Mouse (Mus musculus): ENCODE measurements around the gene Slc39a8.

Gene Slc39a8

GRCm38 (mm10) chr3:135851607-135852006 lies 26.5 kb downstream of the Slc39a8 start:
- DNase-seq (ENCODE audit: low spot score), result no peak

- DNase-seq (ENCODE audit: low spot score), result no peak
These were observed 28.7 kb downstream of the Slc39a8 start for GRCm38 (mm10) chr3:135853604-135854297.

- no peak for DNase-seq (ENCODE audit: low spot score)
These were observed 29.4 kb downstream of the Slc39a8 start for GRCm38 (mm10) chr3:135854298-135854984.

GRCm38 (mm10) chr3:135854985-135855340 lies 29.9 kb downstream of the Slc39a8 start:
- DNase-seq (ENCODE audit: low spot score), result no peak

GRCm38 (mm10) chr3:135856303-135856702 lies 31.2 kb downstream of the Slc39a8 start:
- no peak for DNase-seq (ENCODE audit: low spot score)

GRCm38 (mm10) chr3:135857134-135857533 lies 32.1 kb downstream of the Slc39a8 start:
- no peak for DNase-seq (ENCODE audit: low spot score)

GRCm38 (mm10) chr3:135859431-135859830 lies 34.4 kb downstream of the Slc39a8 start:
- DNase-seq (ENCODE audit: low spot score), result no peak

- DNase-seq (ENCODE audit: low spot score), result peak; percentile 66
These were observed 37.7 kb downstream of the Slc39a8 start for GRCm38 (mm10) chr3:135862804-135863203.

- DNase-seq (ENCODE audit: low spot score), result no peak
These were observed 44.0 kb downstream of the Slc39a8 start for GRCm38 (mm10) chr3:135869041-135869440.

GRCm38 (mm10) chr3:135872325-135872724 lies 47.2 kb downstream of the Slc39a8 start:
- DNase-seq (ENCODE audit: low spot score), result no peak

GRCm38 (mm10) chr3:135873596-135873995 lies 48.5 kb downstream of the Slc39a8 start:
- DNase-seq (ENCODE audit: low spot score), result peak; percentile 58

- DNase-seq (ENCODE audit: low spot score), result peak; percentile 54
These were observed 53.0 kb downstream of the Slc39a8 start for GRCm38 (mm10) chr3:135878048-135878447.

- DNase-seq (ENCODE audit: low spot score), result no peak
These were observed 61.0 kb downstream of the Slc39a8 start for GRCm38 (mm10) chr3:135885927-135886658.

- peak; percentile 87 for DNase-seq (ENCODE audit: low spot score)
These were observed 61.6 kb downstream of the Slc39a8 start for GRCm38 (mm10) chr3:135886659-135887027.

GRCm38 (mm10) chr3:135887033-135887855 lies 62.2 kb downstream of the Slc39a8 start:
- no peak for DNase-seq (ENCODE audit: low spot score)

- DNase-seq (ENCODE audit: low spot score), result no peak
These were observed 62.7 kb downstream of the Slc39a8 start for GRCm38 (mm10) chr3:135887856-135888155.

GRCm38 (mm10) chr3:135889401-135889800 lies 64.3 kb downstream of the Slc39a8 start:
- no peak for DNase-seq (ENCODE audit: low spot score)

GRCm38 (mm10) chr3:135903366-135903765 lies 78.3 kb downstream of the Slc39a8 start:
- no peak for DNase-seq (ENCODE audit: low spot score)

GRCm38 (mm10) chr3:135904881-135905280 lies 79.8 kb downstream of the Slc39a8 start:
- no peak for DNase-seq (ENCODE audit: low spot score)

GRCm38 (mm10) chr3:135905729-135906128 lies 80.7 kb downstream of the Slc39a8 start:
- no peak for DNase-seq (ENCODE audit: low spot score)

GRCm38 (mm10) chr3:135907028-135907427 lies 81.9 kb downstream of the Slc39a8 start:
- DNase-seq (ENCODE audit: low spot score), result peak; percentile 26

GRCm38 (mm10) chr3:135915941-135916340 lies 90.9 kb downstream of the Slc39a8 start:
- no peak for DNase-seq (ENCODE audit: low spot score)
